Mouse (Mus musculus) heart, embryonic 11.5 days (tissue): ENCODE measurements around the gene Fam192a. TPM values are rescaled to one million over a fixed set of nuclear protein-coding genes. Genes with fewer than 3 reads are reported as not detected.

Experiments used
- ATAC-seq: fragments of 200-750 bp; cut with Nextera tagmentation; replicated peaks from 2 replicates; pipeline ENCODE4 v1.8.0; 2017; ENCODE audit warnings: moderate library complexity; ENCODE audit not compliant: insufficient number of reproducible peaks, low FRiP score, low TSS enrichment
- H3K27ac ChIP-seq: fragments of 300-500 bp; sonication (generic); 2 replicates; pipeline ENCODE4 v1.5.1; 2014; ENCODE audit warnings: mild to moderate bottlenecking, low read depth, low read length
- H3K27me3 ChIP-seq: fragments of 300-500 bp; sonication (generic); 2 replicates; pipeline ENCODE4 v1.6.1; 2014; ENCODE audit warnings: mild to moderate bottlenecking, low read length, mixed read lengths; ENCODE audit not compliant: control insufficient read depth, insufficient read depth
- H3K36me3 ChIP-seq: fragments of 300-500 bp; sonication (generic); 2 replicates; pipeline ENCODE4 v1.6.1; 2014; ENCODE audit warnings: mild to moderate bottlenecking, low read length, moderate library complexity, mixed read lengths; ENCODE audit not compliant: control insufficient read depth, insufficient read depth
- H3K4me1 ChIP-seq: fragments of 300-500 bp; sonication (generic); 2 replicates; pipeline ENCODE4 v1.6.1; 2014; ENCODE audit warnings: low read length; ENCODE audit not compliant: control insufficient read depth, insufficient read depth
- H3K4me2 ChIP-seq: fragments of 300-500 bp; sonication (generic); 2 replicates; pipeline ENCODE4 v1.6.1; 2014; ENCODE audit warnings: mild to moderate bottlenecking, moderate library complexity
- H3K4me3 ChIP-seq: fragments of 300-500 bp; sonication (generic); 2 replicates; pipeline ENCODE4 v1.5.1; 2014; ENCODE audit warnings: low read depth, low read length
- H3K9ac ChIP-seq: fragments of 300-500 bp; sonication (generic); 2 replicates; pipeline ENCODE4 v1.6.1; 2014; ENCODE audit warnings: mild to moderate bottlenecking, low read depth, low read length, moderate library complexity
- H3K9me3 ChIP-seq: fragments of 300-500 bp; sonication (generic); replicated peaks from 2 replicates; pipeline ENCODE4 v1.6.1; 2016; ENCODE audit warnings: low read length; ENCODE audit not compliant: control insufficient read depth
- WGBS: fragments of 180-500 bp; shearing (Covaris S2); extraction: QIAGEN DNeasy Blood & Tissue Kit; methylation state at CpG from one replicate; pipeline ENCODE4 v1.1.7; 2014; ENCODE audit not compliant: insufficient replicate concordance; 5-methylcytosine and 5-hydroxymethylcytosine counted together
- polyA plus RNA-seq: library from polyadenylated mRNA; unstranded; fragments of >200 nt; fragmentation: Nextera tagmentation; extraction: Ambion mirVana; gene quantifications from 2 replicates; pipeline ENCODE4 v1.2.1, GENCODE M21; 2014

The Fam192a gene
- polyA plus RNA-seq, 1 experiment from 2014 or later, result 44.3 TPM

DNA sequence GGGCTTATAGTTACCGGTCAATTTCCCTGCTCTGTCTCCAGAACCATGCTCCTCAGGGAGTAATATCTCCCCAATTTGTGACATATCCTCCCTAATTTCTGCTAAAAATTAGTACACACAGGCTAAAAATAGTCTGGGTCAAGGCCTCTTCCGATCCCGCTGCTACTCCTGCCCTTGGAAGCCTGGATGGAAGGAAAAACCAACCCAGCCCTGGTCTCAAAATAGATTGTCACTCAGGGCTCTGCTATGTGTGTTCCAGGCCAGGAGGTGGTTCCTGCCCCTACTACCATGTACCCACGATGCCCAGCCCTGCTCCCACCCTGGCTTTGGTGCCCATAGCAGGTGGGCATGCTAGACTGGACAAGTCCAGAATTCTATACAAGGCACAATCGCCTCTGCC, 51.8 kb downstream of the Fam192a start:
- Histone ChIP-seq H3K27me3 (no peaks in the 10 kb centered on the region), H3K4me1 (peaks cover 5% of the 10 kb centered on the region), H3K36me3 (no peaks in the 10 kb centered on the region), H3K9ac (no peak overlapping the region), H3K27ac (no peak overlapping the region), H3K4me3 (no peak overlapping the region), H3K9me3 (no peaks in the 10 kb centered on the region), H3K4me2 (no peak overlapping the region)
- 68% methylated on average over 5 of the region's 5 CpGs for WGBS
- ATAC-seq, result no peak

DNA sequence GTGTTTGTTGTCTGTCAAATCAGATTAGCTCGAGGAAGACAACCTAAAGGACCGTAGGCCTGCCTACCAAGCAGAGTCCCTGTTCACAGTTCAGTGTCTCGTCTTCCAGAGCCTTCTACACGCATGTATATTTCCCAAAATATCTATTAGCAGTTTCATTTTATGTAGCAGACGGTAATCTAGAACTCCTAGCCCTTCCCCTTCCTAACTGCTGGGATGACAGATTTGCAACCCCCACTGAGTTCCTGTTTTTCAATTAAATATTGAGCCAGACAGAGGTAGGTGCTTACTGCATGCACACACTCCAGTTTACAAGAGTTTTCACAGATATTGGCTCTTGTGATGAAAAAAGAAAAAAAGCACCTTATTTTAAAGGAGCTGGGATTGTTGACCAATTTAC, 52.3 kb downstream of the Fam192a start:
- no peak overlapping the region for H3K4me2 ChIP-seq
- no peaks in the 10 kb centered on the region for H3K36me3 ChIP-seq
- no peak overlapping the region for H3K4me3 ChIP-seq
- H3K27me3 ChIP-seq, result no peaks in the 10 kb centered on the region
- H3K9me3 ChIP-seq, result no peaks in the 10 kb centered on the region
- ATAC-seq, result no peak
- H3K27ac ChIP-seq, result no peak overlapping the region
- 50% methylated on average over 5 of the region's 5 CpGs for WGBS
- H3K9ac ChIP-seq, result no peak overlapping the region
- peaks cover 5% of the 10 kb centered on the region for H3K4me1 ChIP-seq

DNA sequence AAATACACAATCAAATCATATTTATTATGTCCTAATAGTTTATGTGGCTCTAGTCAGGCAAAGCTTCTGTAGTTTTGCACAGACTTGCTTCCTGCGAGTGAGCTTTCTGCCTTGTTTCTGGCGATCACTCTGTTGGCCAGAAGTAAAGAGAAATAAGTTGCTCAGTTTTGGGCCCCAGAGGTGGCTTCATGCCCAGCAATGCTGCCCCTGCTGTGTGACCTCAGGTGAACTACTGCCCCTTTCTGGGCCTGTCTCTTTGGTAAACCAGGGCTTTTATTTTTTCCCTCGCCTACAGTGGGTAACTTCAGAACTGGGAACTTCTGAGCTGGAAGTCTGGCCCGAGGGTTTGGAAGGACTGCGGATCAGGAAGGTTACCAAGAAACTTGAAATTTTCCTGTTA, 52.8 kb downstream of the Fam192a start:
- H3K4me3 ChIP-seq, result no peak overlapping the region
- peaks cover 5% of the 10 kb centered on the region for H3K4me1 ChIP-seq
- H3K27ac ChIP-seq, result no peak overlapping the region
- 78% methylated on average over 5 of the region's 5 CpGs for WGBS
- no peaks in the 10 kb centered on the region for H3K9me3 ChIP-seq
- H3K4me2 ChIP-seq, result no peak overlapping the region
- no peaks in the 10 kb centered on the region for H3K27me3 ChIP-seq
- no peaks in the 10 kb centered on the region for H3K36me3 ChIP-seq
- no peak for ATAC-seq
- no peak overlapping the region for H3K9ac ChIP-seq

DNA sequence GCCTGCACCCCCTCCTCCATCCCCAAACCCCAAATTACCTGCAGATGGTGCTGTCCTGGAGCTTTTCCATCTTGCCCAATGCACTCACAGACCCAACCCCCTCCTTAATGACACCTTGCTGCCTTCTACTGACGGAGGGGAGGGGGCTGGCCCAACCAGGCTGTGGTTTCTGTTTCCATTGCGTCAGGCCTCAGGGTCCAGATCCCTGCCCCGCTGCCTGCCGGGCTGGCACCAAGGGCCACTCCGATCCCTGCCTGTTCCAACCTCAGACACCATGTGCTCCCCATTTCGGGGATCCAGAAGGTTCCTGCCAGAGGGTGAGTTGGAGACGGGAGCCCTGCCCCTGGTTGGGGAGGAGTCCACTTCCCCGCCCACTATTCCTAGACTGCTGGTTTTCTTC, 57.8 kb downstream of the Fam192a start:
- 60% methylated on average over 8 of the region's 8 CpGs for WGBS
- H3K27ac ChIP-seq, result no peak overlapping the region
- H3K4me3 ChIP-seq, result no peak overlapping the region
- no peaks in the 10 kb centered on the region for H3K36me3 ChIP-seq
- H3K9ac ChIP-seq, result no peak overlapping the region
- no peak overlapping the region for H3K4me2 ChIP-seq
- H3K27me3 ChIP-seq, result no peaks in the 10 kb centered on the region
- peaks cover 4% of the 10 kb centered on the region; the same call in 1 of the 2 replicates for H3K4me1 ChIP-seq
- no peak for ATAC-seq
- no peaks in the 10 kb centered on the region for H3K9me3 ChIP-seq

DNA sequence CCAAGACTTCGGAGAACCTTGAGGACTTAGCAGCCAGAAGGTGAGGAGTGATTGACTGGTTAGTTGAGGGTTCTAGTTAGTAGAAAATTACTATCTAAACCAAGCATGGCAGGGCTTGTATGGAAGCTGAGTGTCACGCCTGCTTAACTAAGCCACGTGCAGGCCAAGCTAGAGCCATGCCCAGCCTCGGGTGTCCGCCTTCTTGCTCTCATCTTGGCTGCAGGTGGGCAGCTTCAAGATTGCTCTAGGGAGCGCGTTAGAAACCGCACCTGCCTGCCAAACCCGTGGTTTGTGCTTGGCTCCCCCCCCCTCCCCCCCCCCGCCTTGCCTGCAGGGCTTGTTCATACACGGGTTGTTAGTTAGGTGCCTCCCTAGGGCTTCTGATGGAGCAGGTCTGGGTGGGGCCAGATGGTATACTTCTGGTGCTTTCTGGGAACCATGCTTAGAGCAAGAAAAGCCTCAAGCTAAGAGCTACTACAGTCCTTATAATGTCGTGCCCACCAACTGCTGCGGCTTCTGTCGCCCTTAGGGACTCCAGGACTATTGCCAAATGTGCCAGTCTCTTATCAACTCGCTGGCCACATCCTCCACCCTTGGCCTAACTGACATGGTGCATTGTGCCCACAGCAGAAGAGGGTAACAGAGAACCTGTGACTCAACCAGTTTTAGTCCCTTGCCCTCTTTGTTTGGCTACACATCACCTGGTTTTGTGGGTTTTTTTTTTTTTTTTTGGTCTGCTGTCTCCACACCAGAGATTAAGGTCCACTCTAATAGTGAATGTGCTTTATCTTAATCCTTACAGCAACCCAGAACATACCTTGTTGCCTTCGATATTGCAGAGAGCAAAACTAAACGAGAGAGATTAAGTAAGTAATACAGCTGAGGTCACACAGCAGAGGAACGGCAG, 60.7 kb downstream of the Fam192a start:
- no peak overlapping the region for H3K27ac ChIP-seq
- no peak overlapping the region for H3K4me3 ChIP-seq
- no peak overlapping the region for H3K4me2 ChIP-seq
- no peak for ATAC-seq
- no peaks in the 10 kb centered on the region for H3K9me3 ChIP-seq
- WGBS, result 70% methylated on average over 18 of the region's 18 CpGs
- peaks cover 4% of the 10 kb centered on the region; the same call in 1 of the 2 replicates for H3K4me1 ChIP-seq
- no peak overlapping the region for H3K9ac ChIP-seq
- H3K36me3 ChIP-seq, result no peaks in the 10 kb centered on the region
- peaks cover 8% of the 10 kb centered on the region for H3K27me3 ChIP-seq

DNA sequence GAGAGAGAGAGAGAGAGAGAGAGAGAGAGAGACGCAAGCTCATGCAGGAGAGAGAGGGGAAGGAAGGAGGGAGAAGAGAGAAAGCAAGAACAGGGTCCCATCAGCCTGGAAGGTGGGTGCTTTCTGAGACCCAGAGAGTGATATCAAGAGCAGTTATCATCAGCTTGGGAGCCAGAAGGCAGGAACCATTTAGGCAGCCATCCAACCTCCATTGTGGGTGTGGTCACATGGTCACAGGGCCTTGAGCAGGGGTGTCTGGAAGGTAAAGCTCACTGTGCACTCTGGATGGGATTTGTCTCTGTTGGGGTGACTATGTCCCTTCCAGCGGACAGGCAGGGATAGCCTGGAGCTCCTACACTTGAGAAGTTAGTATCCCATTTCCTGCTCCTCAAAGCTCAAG, 61.8 kb downstream of the Fam192a start:
- no peak overlapping the region for H3K4me3 ChIP-seq
- 84% methylated on average over 2 of the region's 2 CpGs for WGBS
- H3K9me3 ChIP-seq, result no peaks in the 10 kb centered on the region
- peaks cover 12% of the 10 kb centered on the region for H3K27me3 ChIP-seq
- H3K9ac ChIP-seq, result no peak overlapping the region
- H3K4me2 ChIP-seq, result no peak overlapping the region
- no peak overlapping the region for H3K27ac ChIP-seq
- ATAC-seq, result no peak
- no peaks in the 10 kb centered on the region for H3K36me3 ChIP-seq
- H3K4me1 ChIP-seq, result peaks cover 4% of the 10 kb centered on the region; the same call in 1 of the 2 replicates

DNA sequence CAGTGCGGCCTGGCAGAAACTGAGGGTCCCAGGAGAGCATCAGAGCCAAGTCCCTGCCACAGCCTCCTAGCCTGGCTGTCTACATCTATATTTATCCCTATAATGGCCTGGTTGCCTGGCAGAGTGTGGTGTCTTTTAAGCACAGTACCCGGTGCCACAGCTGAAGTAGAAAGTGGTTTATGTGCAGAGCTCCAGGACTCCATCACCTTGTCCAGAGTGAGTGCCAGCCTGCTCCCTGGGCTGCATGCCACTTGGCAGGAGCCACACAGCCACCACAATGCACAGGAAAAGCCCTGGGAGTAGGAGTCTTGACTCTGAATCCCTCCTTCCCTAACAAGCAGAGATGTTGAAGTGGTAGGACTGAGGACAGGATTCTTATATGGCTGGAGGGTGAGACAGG, 64.3 kb downstream of the Fam192a start:
- ATAC-seq, result no peak
- H3K4me2 ChIP-seq, result no peak overlapping the region
- peaks cover 33% of the 10 kb centered on the region for H3K27me3 ChIP-seq
- no peak overlapping the region for H3K27ac ChIP-seq
- H3K4me3 ChIP-seq, result no peak overlapping the region
- H3K9me3 ChIP-seq, result no peaks in the 10 kb centered on the region
- no peaks in the 10 kb centered on the region for H3K36me3 ChIP-seq
- H3K4me1 ChIP-seq, result peaks cover 3% of the 10 kb centered on the region; the same call in 1 of the 2 replicates
- no peak overlapping the region for H3K9ac ChIP-seq
- WGBS, result 70% methylated on average over 2 of the region's 2 CpGs

DNA sequence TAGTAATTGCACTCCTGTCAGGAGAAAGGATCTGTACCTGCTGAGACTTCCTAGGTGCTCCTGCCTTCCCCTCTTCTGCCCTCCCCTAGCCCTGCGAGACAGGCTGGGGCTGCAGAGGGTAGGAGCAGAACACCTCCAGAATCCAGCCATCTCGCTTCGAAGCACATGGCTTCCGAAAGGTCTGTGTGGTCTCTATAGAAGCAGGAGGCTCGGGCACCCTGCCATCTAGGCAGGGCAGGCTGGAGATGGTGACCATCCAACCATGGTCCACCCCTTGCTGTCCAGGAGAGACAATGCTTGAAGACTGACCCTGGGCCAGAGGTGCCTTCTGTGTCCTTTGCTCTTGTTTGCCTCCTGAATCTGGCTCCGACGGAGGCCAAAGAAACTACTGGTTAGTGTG, 66.2 kb downstream of the Fam192a start:
- no peak for ATAC-seq
- peaks cover 36% of the 10 kb centered on the region for H3K27me3 ChIP-seq
- 77% methylated on average over 7 of the region's 7 CpGs for WGBS

DNA sequence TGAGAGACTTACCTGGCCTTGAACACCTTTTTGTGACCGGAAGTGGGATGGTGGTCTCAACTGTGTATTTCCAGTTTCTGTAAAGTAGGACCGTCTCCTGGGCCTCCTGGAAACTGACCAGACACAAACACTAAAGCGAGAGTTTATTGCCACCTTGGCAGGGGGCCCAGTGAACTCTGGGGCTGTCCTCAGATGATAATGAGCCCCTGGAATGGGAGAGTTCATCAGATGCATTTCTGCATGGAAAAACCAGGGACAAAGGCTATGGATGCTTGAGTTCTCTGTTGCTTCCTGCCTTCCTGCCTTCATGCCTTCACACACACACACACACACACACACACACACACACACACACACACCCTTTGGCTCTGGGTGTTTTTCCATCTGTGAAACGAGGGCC, 67.2 kb downstream of the Fam192a start:
- Histone ChIP-seq H3K27ac (no peak overlapping the region), H3K4me1 (peaks cover 3% of the 10 kb centered on the region; the same call in 1 of the 2 replicates), H3K36me3 (no peaks in the 10 kb centered on the region), H3K27me3 (peaks cover 42% of the 10 kb centered on the region), H3K4me3 (no peak overlapping the region), H3K4me2 (no peak overlapping the region), H3K9ac (no peak overlapping the region), H3K9me3 (no peaks in the 10 kb centered on the region)
- 44% methylated on average over 4 of the region's 4 CpGs for WGBS
- no peak for ATAC-seq

More for the DNA sequence above, 66.2 kb downstream of the Fam192a start:
- Histone ChIP-seq H3K36me3 (no peaks in the 10 kb centered on the region), H3K4me2 (no peak overlapping the region), H3K27ac (no peak overlapping the region), H3K9me3 (no peaks in the 10 kb centered on the region), H3K4me1 (peaks cover 3% of the 10 kb centered on the region; the same call in 1 of the 2 replicates), H3K9ac (no peak overlapping the region), H3K4me3 (no peak overlapping the region)
